Mouse (Mus musculus) cerebellum, adult 2 months (tissue): ENCODE results near the gene Tbx5. TPM values are rescaled to one million over a fixed set of nuclear protein-coding genes. Genes with fewer than 3 reads are reported as not detected.

Experiments
- DNase-seq, 2 experiments: peaks; one replicate each; pipeline ENCODE4 v3.0.0; 2021
- H3K27ac ChIP-seq: fragments of 200-500 bp; 2 replicates; pipeline ENCODE4 v1.5.1; 2012; ENCODE audit warnings: low read length, control low read depth, inconsistent platforms; ENCODE audit not compliant: insufficient read depth
- H3K27me3 ChIP-seq: fragments of 200-500 bp; 2 replicates; pipeline ENCODE4 v1.6.1; 2012; ENCODE audit warnings: inconsistent platforms, mild to moderate bottlenecking, low read length, moderate library complexity; ENCODE audit not compliant: control insufficient read depth, insufficient read depth
- H3K4me1 ChIP-seq: fragments of 200-500 bp; 2 replicates; pipeline ENCODE4 v1.6.1; 2011; ENCODE audit warnings: low read length; ENCODE audit not compliant: control insufficient read depth, insufficient read depth
- H3K4me3 ChIP-seq: fragments of 200-500 bp; replicated peaks from 2 replicates; pipeline ENCODE3; 2011; ENCODE audit warnings: mild to moderate bottlenecking, low read depth, low read length, control low read depth; ENCODE audit not compliant: insufficient read depth
- CTCF ChIP-seq: fragments of 200-500 bp; IDR thresholded peaks from 2 replicates; pipeline ENCODE4 v1.5.1; 2011; ENCODE audit warnings: low read depth, mild to moderate bottlenecking, control low read depth, low read length, moderate library complexity, borderline replicate concordance; ENCODE audit not compliant: insufficient read depth
- POLR2A ChIP-seq: fragments of 200-500 bp; IDR thresholded peaks from 2 replicates; pipeline ENCODE4 v1.6.1; 2011; ENCODE audit warnings: low read length, control low read depth, borderline replicate concordance; ENCODE audit not compliant: insufficient read depth
- WGBS: fragments of 180-500 bp; shearing (Covaris S2); methylation state at CpG from one replicate; pipeline ENCODE4 v1.1.7; 2018; 5-methylcytosine and 5-hydroxymethylcytosine counted together
- polyA plus RNA-seq: library from polyadenylated mRNA; depleted of rRNA; stranded (reverse); fragments of >200 nt; gene quantifications from 2 replicates; pipeline ENCODE4 v1.2.3, GENCODE M21; 2012

Tbx5 gene
- polyA plus RNA-seq, 1 experiment = not detected

GRCm38 (mm10) chr5:119805636-119806035 lies 26.8 kb upstream of the Tbx5 start:
- Histone ChIP-seq H3K4me3 (no peak overlapping the region), H3K27ac (no peak overlapping the region), H3K27me3 (peaks cover 1% of the 10 kb centered on the region; the same call in 1 of the 2 replicates), H3K4me1 (no peaks in the 10 kb centered on the region)
- DNase-seq = no peak
- WGBS = 2% methylated on average over 5 of the region's 5 CpGs
- no peak for TF ChIP-seq CTCF
- TF ChIP-seq POLR2A = no peak

- DNase-seq = no peak
- H3K27ac ChIP-seq = no peak overlapping the region
- TF ChIP-seq POLR2A (no peak), CTCF (no peak)
- no peak overlapping the region for H3K4me3 ChIP-seq
- H3K27me3 ChIP-seq = peaks cover 1% of the 10 kb centered on the region; the same call in 1 of the 2 replicates
- no peaks in the 10 kb centered on the region for H3K4me1 ChIP-seq
Measured at GRCm38 (mm10) chr5:119806467-119806866, 26.0 kb upstream of the Tbx5 start.

- 3% methylated on average over 20 of the region's 20 CpGs for WGBS
- Histone ChIP-seq H3K27ac (no peak overlapping the region), H3K27me3 (peaks cover 1% of the 10 kb centered on the region; the same call in 1 of the 2 replicates), H3K4me1 (no peaks in the 10 kb centered on the region), H3K4me3 (no peak overlapping the region)
- no peak for DNase-seq
- TF ChIP-seq CTCF (no peak), POLR2A (no peak)
Measured at GRCm38 (mm10) chr5:119807481-119808183, 24.8 kb upstream of the Tbx5 start.

GRCm38 (mm10) chr5:119808713-119809112 lies 23.8 kb upstream of the Tbx5 start:
- Histone ChIP-seq H3K27me3 (peaks cover 1% of the 10 kb centered on the region; the same call in 1 of the 2 replicates), H3K4me3 (no peak overlapping the region), H3K4me1 (no peaks in the 10 kb centered on the region), H3K27ac (no peak overlapping the region)
- 32% methylated on average over 6 of the region's 6 CpGs for whole genome bisulfite sequencing
- TF ChIP-seq CTCF = no peak
- DNase-seq = no peak

GRCm38 (mm10) chr5:119810994-119811690 lies 21.3 kb upstream of the Tbx5 start:
- no peak overlapping the region for H3K27ac ChIP-seq
- H3K4me3 ChIP-seq = no peak overlapping the region
- H3K27me3 ChIP-seq = peaks cover 1% of the 10 kb centered on the region; the same call in 1 of the 2 replicates
- DNase-seq = no peak
- WGBS = 59% methylated on average over 12 of the region's 12 CpGs
- H3K4me1 ChIP-seq = no peaks in the 10 kb centered on the region
- TF ChIP-seq POLR2A = no peak
- TF ChIP-seq CTCF = no peak

- Histone ChIP-seq H3K27ac (no peak overlapping the region), H3K4me3 (no peak overlapping the region), H3K27me3 (no peaks in the 10 kb centered on the region; the same call in 1 of the 2 replicates), H3K4me1 (no peaks in the 10 kb centered on the region)
- no peak for DNase-seq
- 53% methylated on average over 1 of the region's 1 CpGs for WGBS
- TF ChIP-seq POLR2A = no peak
- no peak for TF ChIP-seq CTCF
Measured at GRCm38 (mm10) chr5:119815247-119815646, 17.2 kb upstream of the Tbx5 start.

- no peak overlapping the region for H3K27ac ChIP-seq
- no peaks in the 10 kb centered on the region; the same call in 1 of the 2 replicates for H3K27me3 ChIP-seq
- H3K4me1 ChIP-seq = no peaks in the 10 kb centered on the region
- DNase-seq = no peak
- no peak for TF ChIP-seq CTCF
- no peak for TF ChIP-seq POLR2A
- H3K4me3 ChIP-seq = no peak overlapping the region
- 62% methylated on average over 6 of the region's 6 CpGs for WGBS
Measured at GRCm38 (mm10) chr5:119820452-119820851, 12.0 kb upstream of the Tbx5 start.

- Histone ChIP-seq H3K27me3 (no peaks in the 10 kb centered on the region; the same call in 1 of the 2 replicates), H3K4me3 (no peak overlapping the region), H3K27ac (no peak overlapping the region), H3K4me1 (no peaks in the 10 kb centered on the region)
- 59% methylated on average over 2 of the region's 2 CpGs for WGBS
- DNase-seq = no peak
- TF ChIP-seq POLR2A (no peak), CTCF (no peak)
Measured at GRCm38 (mm10) chr5:119821506-119821905, 11.0 kb upstream of the Tbx5 start.
